Mouse (Mus musculus): ENCODE results near the gene Lpcat3.
A peak's percentile ranks its signal among the peaks of the same experiment; 100 is the strongest.
"Not testable (repeated sequence)": the region's sequence is repeated elsewhere in the genome, so short reads cannot be mapped to it uniquely, and the experiment has no call there.

Lpcat3 gene

DNA sequence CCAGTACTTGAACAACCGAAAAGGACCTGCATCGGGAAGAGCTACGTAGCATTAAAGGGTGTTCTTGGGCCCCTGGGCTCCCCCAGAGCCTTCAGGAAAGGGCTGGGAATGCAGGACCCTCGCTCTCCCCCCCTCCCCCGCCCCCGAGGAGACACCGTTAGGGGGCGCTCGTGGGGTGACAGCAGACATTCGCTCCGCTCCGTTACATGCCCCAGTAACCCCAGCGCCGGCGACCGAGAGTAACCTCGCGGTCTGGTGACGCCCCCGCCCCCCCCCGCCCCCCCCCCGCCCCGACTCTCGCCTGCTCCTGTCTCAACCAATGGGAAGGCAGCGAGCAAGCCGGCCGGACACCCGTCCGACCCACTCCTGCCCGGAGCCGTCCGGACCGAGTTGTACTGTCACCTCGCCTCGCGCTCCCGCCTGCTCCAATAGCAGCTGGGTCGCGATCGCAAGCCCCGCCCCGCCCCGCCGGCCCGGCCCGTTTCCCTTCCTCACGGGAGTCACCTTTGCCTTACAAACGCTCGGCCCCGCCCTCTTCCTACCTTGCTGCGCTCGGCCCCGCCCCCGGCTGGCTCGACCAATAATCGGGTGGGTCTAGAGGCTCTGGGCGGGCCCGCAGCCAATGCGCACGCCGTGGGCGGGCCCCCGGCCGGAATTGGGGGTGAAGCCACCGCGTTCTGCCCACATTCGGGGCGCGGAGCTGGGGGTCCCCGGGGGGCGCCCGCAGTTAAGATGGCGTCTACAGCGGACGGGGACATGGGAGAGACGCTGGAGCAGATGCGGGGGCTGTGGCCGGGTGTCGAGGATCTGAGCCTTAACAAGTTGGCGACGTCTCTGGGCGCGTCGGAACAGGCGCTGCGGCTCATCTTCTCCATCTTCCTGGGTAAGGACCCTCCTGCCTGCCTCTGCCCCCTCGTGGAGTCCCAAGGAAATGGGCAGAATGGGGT is at the start of gene Lpcat3:
Lpcat3 (plus strand) TSS at position 551 of the 947 bp plus-strand sequence.
- peak; percentile 100 for DNase-seq

- DNase-seq = no peak
These were observed 37.2 kb upstream of the Lpcat3 start for GRCm38 (mm10) chr6:124625612-124626011.

GRCm38 (mm10) chr6:124626184-124626583 is 36.6 kb upstream of the Lpcat3 start:
- not testable (repeated sequence) for DNase-seq

GRCm38 (mm10) chr6:124630763-124631162 is 32.1 kb upstream of the Lpcat3 start:
- no peak for DNase-seq

- not testable (repeated sequence) for DNase-seq
These were observed 26.8 kb upstream of the Lpcat3 start, which contains the start of gene C1s2 for GRCm38 (mm10) chr6:124635985-124636384. TSS of gene C1s2 (minus strand) at chr6:124636085.

GRCm38 (mm10) chr6:124636858-124637460 is 25.9 kb upstream of the Lpcat3 start:
- DNase-seq = not testable (repeated sequence)

- DNase-seq = no peak
These were observed 22.8 kb upstream of the Lpcat3 start for GRCm38 (mm10) chr6:124640041-124640440.

- DNase-seq = peak; percentile 68
These were observed 21.8 kb upstream of the Lpcat3 start for GRCm38 (mm10) chr6:124640997-124641396.

DNA sequence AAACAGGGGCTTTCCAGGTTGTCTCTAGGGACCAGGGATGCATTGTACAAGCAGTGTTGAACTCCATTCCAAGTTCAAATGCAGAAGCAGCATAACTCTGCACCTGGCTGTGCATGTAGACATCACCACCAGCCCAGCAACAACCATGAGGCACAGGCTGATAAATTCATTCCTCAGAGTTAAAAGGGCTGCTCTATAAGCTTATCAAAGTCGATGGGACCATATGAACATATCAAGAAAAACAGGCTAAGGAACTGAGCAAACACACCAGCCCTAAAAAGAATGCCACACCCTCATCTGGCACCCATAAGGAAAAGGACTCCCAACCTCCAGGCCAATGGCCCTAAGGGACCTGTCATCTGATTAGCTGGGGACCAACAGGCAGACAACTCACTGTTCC is 16.4 kb upstream of the Lpcat3 start:
- DNase-seq = no peak

DNA sequence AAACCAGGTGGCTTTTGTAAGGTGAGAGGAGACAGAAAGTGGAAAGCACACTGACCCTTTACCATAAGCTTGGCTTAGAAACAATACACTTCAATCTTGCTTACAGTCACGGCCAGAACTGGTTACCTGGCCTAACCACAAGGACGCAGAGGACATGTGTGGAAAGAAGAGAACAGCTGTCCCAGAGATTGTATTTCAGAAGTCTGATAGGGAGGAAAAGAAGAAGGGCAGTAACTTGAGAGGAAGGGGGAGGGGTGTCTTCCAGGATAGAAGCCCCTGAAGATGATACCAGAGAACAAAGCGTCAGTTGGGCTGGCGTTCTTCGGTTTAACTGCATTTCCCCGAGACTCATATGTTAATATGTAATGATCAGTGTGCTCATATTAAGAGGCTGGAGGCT is 6.9 kb upstream of the Lpcat3 start:
- no peak for DNase-seq

DNA sequence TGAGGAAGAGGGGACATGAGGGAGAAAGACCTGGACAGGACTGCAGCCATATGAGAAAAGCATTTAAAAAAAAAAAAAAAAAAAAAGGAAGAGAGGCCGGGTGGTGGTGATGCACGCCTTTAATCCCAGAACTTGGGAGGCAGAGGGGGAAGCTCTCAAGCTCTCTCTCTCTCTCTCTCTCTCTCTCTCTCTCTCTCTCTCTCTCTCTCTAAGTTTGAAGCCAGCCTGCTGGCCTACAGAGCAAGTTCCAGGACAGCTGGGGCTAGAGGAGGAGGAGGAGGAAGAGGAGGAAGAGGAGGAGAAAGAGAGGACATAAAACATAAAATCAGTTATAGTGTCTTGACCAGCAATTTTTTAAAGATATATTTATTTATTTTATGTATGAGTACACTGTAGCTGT is 4.8 kb upstream of the Lpcat3 start:
- DNase-seq = no peak

GRCm38 (mm10) chr6:124661156-124661806 is 1.5 kb upstream of the Lpcat3 start:
- no peak for DNase-seq

- DNase-seq = no peak
These were observed 832 bp upstream of the Lpcat3 start for GRCm38 (mm10) chr6:124661995-124662394.

- DNase-seq = no peak
These were observed 583 bp downstream of the Lpcat3 start for GRCm38 (mm10) chr6:124663424-124663795.

DNA sequence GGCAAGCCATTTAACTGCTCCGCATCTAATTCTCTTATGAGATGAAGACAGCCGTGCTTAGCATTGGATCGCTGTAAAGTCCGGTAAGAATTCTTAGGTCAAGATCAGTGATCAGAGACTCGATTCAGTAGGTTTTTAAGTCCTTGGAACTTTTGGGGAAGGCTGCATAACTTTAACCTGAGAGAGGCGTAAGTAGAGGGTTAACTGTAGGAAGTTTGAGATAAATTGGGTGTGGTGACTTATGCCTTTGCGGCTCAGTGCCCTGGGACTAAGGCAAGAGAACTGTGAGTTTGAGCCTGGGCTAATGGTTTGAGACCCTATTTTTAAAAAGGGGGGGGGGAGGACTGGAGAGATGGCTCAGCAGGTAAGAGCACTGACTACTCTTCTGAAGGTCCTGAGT is 1.4 kb downstream of the Lpcat3 start:
- DNase-seq = no peak

DNA sequence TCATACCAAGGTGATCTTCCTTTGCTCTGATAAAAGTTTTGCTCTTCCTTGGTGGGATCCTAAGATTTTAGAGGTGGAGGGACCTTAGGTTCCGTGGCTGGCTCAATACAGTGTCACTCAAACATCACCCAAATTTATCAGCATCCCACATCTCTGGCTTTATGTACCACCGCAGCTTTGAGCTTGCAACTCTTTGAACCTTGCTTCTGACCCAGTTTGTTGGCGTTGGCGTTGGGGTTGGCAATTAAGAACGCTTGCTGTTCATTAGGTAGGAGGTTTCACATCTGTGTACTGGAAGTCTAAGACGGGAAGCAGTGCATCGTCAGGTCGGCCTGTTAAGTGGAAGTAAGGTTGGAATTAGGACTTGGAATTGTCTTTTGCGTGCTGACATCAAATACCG is 2.2 kb downstream of the Lpcat3 start:
- no peak for DNase-seq

DNA sequence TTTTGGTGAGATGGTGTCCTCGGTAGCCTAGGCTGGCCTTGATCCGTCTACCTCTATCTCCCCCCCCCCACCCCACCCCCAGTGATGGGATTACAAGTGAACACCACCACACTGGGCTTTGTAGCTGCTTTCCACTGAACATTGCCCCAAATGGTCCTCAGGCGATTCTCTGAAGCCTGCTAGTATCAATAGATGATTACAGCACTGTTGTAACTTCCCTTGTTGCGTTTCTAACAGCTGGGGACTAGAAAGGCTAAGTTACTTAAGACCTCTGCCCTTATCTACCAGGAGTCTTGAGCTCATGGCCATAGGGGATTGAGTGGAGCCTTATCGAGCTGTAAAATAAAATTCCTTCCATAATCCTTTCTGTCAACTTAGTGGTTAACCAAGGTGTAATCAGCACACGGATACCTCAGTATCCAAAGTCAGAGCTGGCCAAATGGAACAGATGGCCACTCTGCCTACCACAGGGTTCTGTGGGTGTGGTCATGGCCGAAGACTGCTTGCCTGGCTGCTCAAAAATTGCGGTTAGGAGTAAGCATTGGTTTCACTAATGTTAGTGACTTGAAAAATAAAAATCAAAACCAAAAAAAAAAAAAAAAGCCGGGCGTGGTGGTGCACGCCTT is 6.5 kb downstream of the Lpcat3 start:
- DNase-seq = no peak

DNA sequence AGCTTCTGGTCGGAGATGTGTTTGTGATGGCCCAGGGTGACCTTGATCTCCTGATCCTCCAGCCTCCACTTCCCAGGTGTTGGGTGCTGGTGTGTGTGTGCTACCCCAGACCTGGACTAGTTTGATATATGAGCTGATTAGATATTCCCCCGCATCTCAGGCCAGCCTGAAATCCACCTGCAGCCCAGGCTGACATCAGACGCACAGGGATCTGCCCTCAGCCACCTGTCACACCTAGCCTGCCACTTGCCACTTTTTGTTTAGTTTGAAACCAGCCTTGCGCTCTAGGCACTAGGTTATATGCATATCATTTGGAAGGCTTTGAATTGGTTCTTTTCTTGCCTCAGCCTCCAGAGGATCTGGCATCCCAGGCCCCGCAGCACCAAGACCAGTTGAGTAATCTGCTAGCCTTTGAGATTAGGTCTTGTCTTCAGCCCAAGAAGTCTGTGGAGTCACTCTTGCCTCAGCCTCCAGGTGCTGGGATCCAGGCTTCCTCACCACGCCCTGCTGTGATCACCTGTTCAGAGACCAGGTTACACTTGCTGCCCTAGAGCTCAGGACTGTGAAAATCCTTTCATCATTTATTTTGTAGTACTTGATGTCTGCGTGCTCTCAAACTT is 7.6 kb downstream of the Lpcat3 start:
- no peak for DNase-seq

DNA sequence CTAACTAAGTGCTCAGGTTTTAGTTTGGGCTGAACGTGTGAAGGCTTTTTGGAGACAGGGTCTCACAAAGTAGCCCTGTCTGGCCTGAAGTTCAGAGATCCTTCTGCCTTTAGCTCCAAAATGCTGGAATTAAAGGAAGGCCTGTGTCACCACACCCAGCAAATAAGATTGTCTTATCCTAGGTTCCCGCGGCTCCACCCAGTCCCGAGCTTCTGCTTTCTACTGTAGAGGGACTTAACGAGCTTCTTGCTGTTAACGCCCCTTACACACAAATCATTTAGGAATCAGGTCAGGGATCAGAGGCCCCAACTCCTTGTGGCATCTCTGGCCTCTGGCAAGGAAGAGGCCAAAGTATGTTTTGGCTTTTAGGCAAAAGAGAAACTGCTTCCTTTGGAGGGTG is 9.3 kb downstream of the Lpcat3 start:
- DNase-seq = no peak

DNA sequence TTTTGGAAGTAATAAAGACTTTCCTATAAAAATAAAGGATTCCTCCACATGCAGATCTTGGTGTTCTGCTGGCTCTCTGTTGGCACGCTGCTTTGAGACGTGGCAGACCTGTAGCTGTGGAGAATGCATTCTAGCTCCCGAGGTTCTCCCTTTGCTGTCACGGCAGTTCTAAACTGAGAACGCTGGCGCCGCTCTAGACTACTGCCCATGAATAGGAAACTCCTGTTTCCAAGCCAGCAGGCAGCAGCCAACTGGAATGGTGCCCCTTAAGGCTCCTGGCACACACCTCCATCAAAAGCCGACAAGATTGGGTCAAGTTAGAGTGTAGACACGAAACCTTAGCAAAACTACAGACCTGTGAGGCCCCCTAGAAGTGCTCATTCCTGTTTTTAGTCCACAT is 10.8 kb downstream of the Lpcat3 start:
- DNase-seq = peak; percentile 65

DNA sequence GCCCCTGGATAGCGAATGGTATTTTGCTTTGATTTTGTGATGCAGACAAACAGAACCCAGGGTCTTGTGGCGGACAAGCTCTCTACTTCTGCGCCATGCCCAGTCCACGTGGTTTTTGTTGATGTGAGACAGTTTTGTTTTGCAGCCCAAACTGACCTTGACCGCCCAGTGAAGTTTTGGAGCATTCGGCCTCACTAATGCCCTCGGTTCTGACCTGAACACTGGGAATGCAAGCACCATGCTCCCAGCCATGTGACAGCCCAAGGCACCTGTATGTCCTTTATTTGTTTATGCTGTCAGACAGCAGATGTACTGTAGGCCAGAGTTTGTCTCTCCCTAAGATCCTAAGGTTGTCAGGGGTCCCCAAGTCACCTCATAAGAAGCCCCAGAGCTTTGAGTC is 11.8 kb downstream of the Lpcat3 start:
- peak; percentile 72 for DNase-seq

DNA sequence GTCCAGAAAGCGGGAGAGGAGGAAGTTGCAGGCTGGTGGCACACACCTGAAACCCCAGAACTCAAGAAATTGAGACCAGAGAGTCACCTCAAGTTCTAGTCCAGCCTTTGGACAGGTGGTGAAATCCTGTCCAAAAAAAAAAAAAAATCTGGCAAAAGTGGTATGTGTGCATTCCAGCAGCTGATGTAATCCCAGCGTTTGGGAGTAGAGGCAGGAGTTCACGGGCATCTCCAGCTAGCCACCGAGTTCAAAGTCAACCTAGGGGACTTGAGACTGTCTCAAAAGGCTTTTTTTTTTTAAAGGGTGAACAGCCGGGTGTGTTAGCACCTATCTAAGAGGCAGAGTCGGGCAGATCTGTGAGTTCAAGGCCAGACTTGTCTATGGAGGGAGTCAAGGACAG is 13.3 kb downstream of the Lpcat3 start:
- peak; percentile 40 for DNase-seq

DNA sequence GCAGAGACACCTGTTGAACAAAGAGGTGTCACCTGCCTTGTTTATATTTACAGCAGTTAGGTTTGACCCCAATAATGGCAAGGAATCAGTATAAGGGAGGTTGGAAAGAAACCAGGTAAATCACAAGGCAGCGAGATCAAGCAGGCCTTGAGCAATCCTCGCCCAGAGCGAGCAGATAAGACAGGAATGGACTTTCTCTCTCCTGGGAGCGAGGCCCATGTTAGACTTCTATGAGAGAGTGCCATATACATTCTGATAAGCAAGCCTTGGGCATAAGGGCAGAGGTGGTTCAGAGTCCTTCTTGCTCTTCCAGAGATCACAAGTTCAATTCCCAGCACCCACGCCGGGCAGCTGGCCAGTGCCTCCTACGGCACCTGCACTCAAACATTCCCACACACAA is 15.9 kb downstream of the Lpcat3 start:
- no peak for DNase-seq
